Mouse (Mus musculus): Measurements from ENCODE around the gene Gm28035.

Gm28035 gene

GRCm38 (mm10) chr2:30261921-30262839 is 21.8 kb downstream of the Gm28035 start:
- DNase-seq (ENCODE audit: low spot score) = no peak

- no peak for DNase-seq (ENCODE audit: low spot score)
These were observed 22.6 kb downstream of the Gm28035 start for GRCm38 (mm10) chr2:30262840-30263441.

GRCm38 (mm10) chr2:30263811-30264210 is 23.4 kb downstream of the Gm28035 start:
- no peak for DNase-seq (ENCODE audit: low spot score)

GRCm38 (mm10) chr2:30264671-30265519 is 24.5 kb downstream of the Gm28035 start:
- no peak for DNase-seq (ENCODE audit: low spot score)

- DNase-seq (ENCODE audit: low spot score) = no peak
These were observed 25.4 kb downstream of the Gm28035 start, which contains the start of gene Phyhd1 for GRCm38 (mm10) chr2:30265767-30266253. Phyhd1 (plus strand) TSS chr2:30266203.

- DNase-seq (ENCODE audit: low spot score) = no peak
These were observed 26.1 kb downstream of the Gm28035 start for GRCm38 (mm10) chr2:30266392-30266941.

- no peak for DNase-seq (ENCODE audit: low spot score)
These were observed 27.1 kb downstream of the Gm28035 start for GRCm38 (mm10) chr2:30267466-30267865.

- no peak for DNase-seq (ENCODE audit: low spot score)
These were observed 28.0 kb downstream of the Gm28035 start for GRCm38 (mm10) chr2:30268371-30268770.

- no peak for DNase-seq (ENCODE audit: low spot score)
These were observed 29.0 kb downstream of the Gm28035 start for GRCm38 (mm10) chr2:30269241-30269990.

- DNase-seq (ENCODE audit: low spot score) = no peak
These were observed 29.8 kb downstream of the Gm28035 start for GRCm38 (mm10) chr2:30270134-30270533.

GRCm38 (mm10) chr2:30280743-30281142 is 40.4 kb downstream of the Gm28035 start, which contains the start of gene Gm28038:
Gm28038 (plus strand) TSS chr2:30281043.
- DNase-seq (ENCODE audit: low spot score) = no peak

GRCm38 (mm10) chr2:30281651-30282050 is 41.3 kb downstream of the Gm28035 start:
- no peak for DNase-seq (ENCODE audit: low spot score)

- DNase-seq (ENCODE audit: low spot score) = no peak
These were observed 42.8 kb downstream of the Gm28035 start for GRCm38 (mm10) chr2:30283193-30283592.

- DNase-seq (ENCODE audit: low spot score) = no peak
These were observed 44.6 kb downstream of the Gm28035 start for GRCm38 (mm10) chr2:30285004-30285403.

GRCm38 (mm10) chr2:30285416-30286181 is 45.2 kb downstream of the Gm28035 start:
- DNase-seq (ENCODE audit: low spot score) = no peak

GRCm38 (mm10) chr2:30286192-30287026 is 46.0 kb downstream of the Gm28035 start, which contains the start of the genes Dolk and Nup188:
Dolk (minus strand) TSS chr2:30286334.
Nup188 (plus strand) TSS chr2:30286397.
- DNase-seq (ENCODE audit: low spot score) = peak; percentile 92

GRCm38 (mm10) chr2:30287027-30287373 is 46.6 kb downstream of the Gm28035 start:
- DNase-seq (ENCODE audit: low spot score) = no peak

- DNase-seq (ENCODE audit: low spot score) = no peak
These were observed 59.2 kb downstream of the Gm28035 start for GRCm38 (mm10) chr2:30299525-30299924.

- no peak for DNase-seq (ENCODE audit: low spot score)
These were observed 59.6 kb downstream of the Gm28035 start for GRCm38 (mm10) chr2:30299966-30300365.

Measured in urinary bladder, postnatal 10 days (tissue).